Mouse (Mus musculus) myocyte (in vitro differentiated cells): ENCODE measurements around the gene Scpep1. TPM values are rescaled to one million over a fixed set of nuclear protein-coding genes. Genes with fewer than 3 reads are reported as not detected.

Experiments
- H3K27me3 ChIP-seq: one replicate; pipeline ENCODE4 v1.6.1; 2011; ENCODE audit not compliant: control insufficient read depth, insufficient read depth, insufficient read length
- H3K36me3 ChIP-seq: one replicate; pipeline ENCODE4 v1.6.1; 2011; ENCODE audit not compliant: control insufficient read depth, insufficient read depth
- H3K4me2 ChIP-seq: one replicate; pipeline ENCODE4 v1.6.1; 2011; ENCODE audit warnings: low read depth, control low read depth
- H3K4me3 ChIP-seq: one replicate; pipeline ENCODE4 v1.5.1; 2011; ENCODE audit warnings: mild to moderate bottlenecking, control low read depth, moderate library complexity
- H3K79me2 ChIP-seq: one replicate; pipeline ENCODE4 v1.6.1; 2011; ENCODE audit not compliant: control insufficient read depth, insufficient read depth
- H3ac ChIP-seq: one replicate; pipeline ENCODE4 v1.6.1; 2011; ENCODE audit not compliant: control insufficient read depth, insufficient read length
- CEBPB ChIP-seq: IDR thresholded peaks from 2 replicates; pipeline ENCODE4 v1.6.1; 2011; ENCODE audit warnings: mild to moderate bottlenecking, moderate library complexity; ENCODE audit not compliant: poor library complexity, insufficient read depth, severe bottlenecking
- E2F4 ChIP-seq: IDR thresholded peaks from one replicate; pipeline ENCODE4 v1.6.1; 2011; ENCODE audit warnings: mild to moderate bottlenecking, control low read depth, moderate library complexity; ENCODE audit not compliant: insufficient read depth
- MAX ChIP-seq: IDR thresholded peaks from one replicate; pipeline ENCODE4 v1.6.1; 2011; ENCODE audit warnings: low read depth, mild to moderate bottlenecking, control low read depth
- MYOD1 ChIP-seq, 3 experiments: IDR thresholded peaks; one replicate each; pipeline ENCODE4 v1.6.1; 2011; ENCODE audit warnings: control low read depth in 2 of 3, low read depth in 2 of 3, mild to moderate bottlenecking in 2 of 3, moderate library complexity in 1 of 3; ENCODE audit not compliant: insufficient read length in 2 of 3, control insufficient read depth in 1 of 3
- MYOG ChIP-seq, 3 experiments: IDR thresholded peaks; one replicate each; pipeline ENCODE4 v1.6.1; 2011; ENCODE audit warnings: control low read depth in 2 of 3, low read depth in 2 of 3, mild to moderate bottlenecking in 2 of 3; ENCODE audit not compliant: insufficient read length in 2 of 3, control insufficient read depth in 1 of 3, insufficient read depth in 1 of 3
- POLR2A ChIP-seq: IDR thresholded peaks from one replicate; pipeline ENCODE4 v1.6.1; 2011; ENCODE audit warnings: low read depth, mild to moderate bottlenecking, control low read depth, moderate library complexity; ENCODE audit not compliant: insufficient read length
- POLR2AphosphoS2 ChIP-seq: IDR thresholded peaks from one replicate; pipeline ENCODE4 v1.6.1; 2011; ENCODE audit warnings: low read depth, control low read depth; ENCODE audit not compliant: insufficient read length
- REST ChIP-seq: IDR thresholded peaks from one replicate; pipeline ENCODE4 v1.6.1; 2011; ENCODE audit warnings: mild to moderate bottlenecking, control low read depth, moderate library complexity; ENCODE audit not compliant: insufficient read depth, insufficient read length
- SRF ChIP-seq: IDR thresholded peaks from one replicate; pipeline ENCODE4 v1.6.1; 2011; ENCODE audit warnings: low read depth; ENCODE audit not compliant: control insufficient read depth, insufficient read length
- TCF12 ChIP-seq: IDR thresholded peaks from one replicate; pipeline ENCODE4 v1.6.1; 2011; ENCODE audit warnings: mild to moderate bottlenecking, control low read depth; ENCODE audit not compliant: poor library complexity, insufficient read depth, severe bottlenecking
- TCF3 ChIP-seq: IDR thresholded peaks from one replicate; pipeline ENCODE4 v1.6.1; 2011; ENCODE audit warnings: low read depth, control low read depth; ENCODE audit not compliant: insufficient read length
- USF1 ChIP-seq: IDR thresholded peaks from one replicate; pipeline ENCODE4 v1.6.1; 2011; ENCODE audit warnings: low read depth, mild to moderate bottlenecking, control low read depth, moderate library complexity
- polyA plus RNA-seq: library from polyadenylated mRNA; unstranded; fragments of >200 nt; fragmentation: generic; extraction: Trizol; gene quantifications from one replicate; pipeline ENCODE4 v1.2.1, GENCODE M21; 2012; ENCODE audit warnings: missing spikeins

The Scpep1 gene
- polyA plus RNA-seq = 172 TPM

DNA sequence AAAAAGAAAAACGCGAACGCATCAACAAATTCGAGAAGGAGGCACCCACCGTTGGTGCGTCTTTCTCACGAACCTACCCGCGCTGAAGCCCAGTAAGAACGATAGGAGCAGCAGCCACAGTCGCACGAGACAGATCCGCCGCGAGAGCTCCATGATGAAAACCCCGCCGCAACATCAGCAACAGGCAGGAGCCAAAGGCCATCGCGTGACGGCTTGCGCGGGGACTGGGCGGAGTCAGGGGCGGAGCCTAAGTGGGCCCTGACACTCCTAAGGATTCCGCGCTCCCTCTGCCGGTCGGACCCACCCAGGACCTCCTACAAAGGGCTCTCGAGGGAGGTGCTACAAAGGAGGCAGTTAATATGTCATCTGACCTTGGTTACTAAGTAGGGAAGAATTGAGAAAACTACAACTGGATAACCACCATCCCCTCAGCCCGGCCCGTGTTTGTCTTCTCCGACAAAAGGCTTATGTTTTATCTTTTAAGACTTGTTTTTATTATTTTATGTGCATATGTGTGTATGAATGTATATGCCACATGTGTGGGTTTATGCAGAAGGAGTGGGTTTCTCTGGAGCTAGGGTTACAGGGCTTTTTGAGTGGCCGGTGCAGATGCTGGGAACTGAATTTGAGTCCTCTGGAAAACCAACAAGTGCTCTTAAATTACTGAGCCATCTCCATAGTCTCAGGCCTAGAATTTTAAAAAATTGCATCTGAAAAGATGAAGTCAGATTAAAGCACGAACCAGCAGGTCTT lies at the start of gene Scpep1:
Scpep1 (minus strand) TSS at position 249 of the 753 bp plus-strand sequence.
- Histone ChIP-seq H3K79me2 (peaks cover 35% of the 10 kb centered on the region), H3K27me3 (no peaks in the 10 kb centered on the region)
- TF ChIP-seq E2F4 (no peak), USF1 (no peak), TCF12 (no peak), MYOD1 (IDR thresholded peaks at IDR 0.05; ENCODE audit: control insufficient read depth in 1 of 3, insufficient read length in 2 of 3, low read depth in 2 of 3) (no peak), MAX (no peak), MYOG (IDR thresholded peaks at IDR 0.05; ENCODE audit: control insufficient read depth in 1 of 3, insufficient read depth in 1 of 3, insufficient read length in 2 of 3, low read depth in 2 of 3) (peak in 1 of 3 experiments; percentile 21), CEBPB (peak; percentile 57; the same call in 1 of the 2 replicates), SRF (no peak), REST (no peak), TCF3 (no peak), POLR2A (peak; percentile 91), POLR2AphosphoS2 (peak; percentile 93)

DNA sequence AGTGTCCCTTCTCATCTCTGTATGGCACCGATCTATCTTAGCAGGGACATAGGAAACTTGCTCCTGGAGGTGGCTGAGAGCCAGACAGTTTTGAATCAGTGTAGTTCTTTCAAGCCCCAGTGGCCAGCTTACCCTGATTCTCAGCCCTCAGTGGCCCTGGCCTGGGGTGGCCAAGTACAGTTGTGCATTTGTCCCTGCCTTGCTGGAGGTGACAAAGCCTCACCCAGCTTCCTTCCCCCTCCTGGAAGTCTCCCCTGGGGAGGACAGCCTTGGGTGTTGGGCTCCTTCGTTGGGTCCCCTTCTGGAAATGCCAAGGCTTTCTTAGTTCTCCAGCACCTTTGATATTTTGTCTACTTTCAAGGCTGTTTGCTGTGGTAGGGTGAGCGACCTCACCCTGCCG lies 48.5 kb upstream of the Scpep1 start:
- peak overlapping the region; percentile 19 for H3K4me2 ChIP-seq
- H3K36me3 ChIP-seq = no peaks in the 10 kb centered on the region
- peaks cover 5% of the 10 kb centered on the region for H3K79me2 ChIP-seq
- H3ac ChIP-seq = no peak overlapping the region
- no peaks in the 10 kb centered on the region for H3K27me3 ChIP-seq
- H3K4me3 ChIP-seq = no peak overlapping the region
- peak in 1 of 3 experiments; percentile 20 for TF ChIP-seq MYOG (IDR thresholded peaks at IDR 0.05; ENCODE audit: control insufficient read depth in 1 of 3, insufficient read depth in 1 of 3, insufficient read length in 2 of 3, low read depth in 2 of 3)
- TF ChIP-seq SRF = no peak
- TF ChIP-seq MAX = no peak
- TF ChIP-seq E2F4 = no peak
- no peak for TF ChIP-seq REST
- no peak for TF ChIP-seq POLR2AphosphoS2
- no peak for TF ChIP-seq TCF3
- TF ChIP-seq MYOD1 (IDR thresholded peaks at IDR 0.05; ENCODE audit: control insufficient read depth in 1 of 3, insufficient read length in 2 of 3, low read depth in 2 of 3) = no peak
- no peak for TF ChIP-seq USF1

More for the DNA sequence above, at the start of gene Scpep1:
- peak within 1 kb of the TSS; percentile 78 for H3K4me3 ChIP-seq
- no peak within 1 kb of the TSS for H3ac ChIP-seq
- H3K4me2 ChIP-seq = peak within 1 kb of the TSS; percentile 73
- H3K36me3 ChIP-seq = peaks cover 4% of the 10 kb centered on the region

DNA sequence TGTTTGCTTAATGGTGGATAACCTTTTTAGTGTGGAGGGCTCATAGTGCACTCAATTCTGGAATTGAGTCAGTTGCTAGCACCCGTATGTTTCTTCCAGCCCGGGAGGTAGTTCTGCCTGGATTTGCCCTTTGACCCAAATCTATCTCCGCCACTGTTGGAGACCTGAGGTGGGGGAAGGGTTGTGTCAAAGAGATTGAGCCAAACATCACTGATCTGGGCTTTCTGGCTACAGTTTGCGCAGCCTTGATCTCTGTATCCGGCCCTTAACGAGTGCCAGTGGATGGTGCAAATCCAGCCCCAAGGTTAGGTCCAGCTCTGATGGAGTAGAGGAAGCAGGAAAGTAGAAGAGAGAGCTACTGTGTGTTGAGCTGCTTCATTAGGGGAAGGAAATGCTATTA lies 47.8 kb upstream of the Scpep1 start:
- TF ChIP-seq SRF = no peak
- no peak for TF ChIP-seq MAX
- no peak for TF ChIP-seq REST
- TF ChIP-seq MYOD1 (IDR thresholded peaks at IDR 0.05; ENCODE audit: control insufficient read depth in 1 of 3, insufficient read length in 2 of 3, low read depth in 2 of 3) = no peak
- TF ChIP-seq TCF12 = no peak
- TF ChIP-seq POLR2A = no peak
- no peak for TF ChIP-seq E2F4
- TF ChIP-seq MYOG (IDR thresholded peaks at IDR 0.05; ENCODE audit: control insufficient read depth in 1 of 3, insufficient read depth in 1 of 3, insufficient read length in 2 of 3, low read depth in 2 of 3) = no peak
- no peak for TF ChIP-seq USF1
- no peak for TF ChIP-seq POLR2AphosphoS2
- TF ChIP-seq CEBPB = no peak
- TF ChIP-seq TCF3 = no peak
- H3K4me2 ChIP-seq = peak overlapping the region; percentile 3
- H3K27me3 ChIP-seq = no peaks in the 10 kb centered on the region
- H3K79me2 ChIP-seq = peaks cover 5% of the 10 kb centered on the region
- no peak overlapping the region for H3K4me3 ChIP-seq
- no peaks in the 10 kb centered on the region for H3K36me3 ChIP-seq
- no peak overlapping the region for H3ac ChIP-seq

DNA sequence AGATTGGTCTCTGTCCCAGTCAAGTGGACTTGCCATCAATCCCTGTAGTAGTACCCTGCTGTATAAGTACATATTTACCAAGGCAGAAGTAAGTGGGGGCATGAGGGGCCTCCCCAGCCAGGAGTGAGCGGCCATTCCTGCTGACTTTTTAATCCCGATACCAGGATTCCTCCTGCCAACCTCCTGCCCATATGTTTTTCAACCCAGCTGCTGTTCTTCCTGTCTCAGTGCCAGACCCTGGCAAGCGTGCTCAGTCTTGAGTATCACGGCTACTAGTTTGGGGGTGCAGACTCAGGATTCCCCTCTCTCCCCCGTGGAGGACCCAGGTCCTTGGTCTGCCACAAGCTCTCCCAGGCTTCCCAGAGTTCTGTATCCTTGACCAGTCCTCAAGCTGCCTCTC lies 47.4 kb upstream of the Scpep1 start:
- no peak for TF ChIP-seq SRF
- TF ChIP-seq POLR2AphosphoS2 = no peak
- no peak for TF ChIP-seq MAX
- no peak for TF ChIP-seq POLR2A
- TF ChIP-seq MYOD1 (IDR thresholded peaks at IDR 0.05; ENCODE audit: control insufficient read depth in 1 of 3, insufficient read length in 2 of 3, low read depth in 2 of 3) = peak in 1 of 3 experiments; percentile 11
- TF ChIP-seq TCF3 = no peak
- TF ChIP-seq CEBPB = no peak
- TF ChIP-seq MYOG (IDR thresholded peaks at IDR 0.05; ENCODE audit: control insufficient read depth in 1 of 3, insufficient read depth in 1 of 3, insufficient read length in 2 of 3, low read depth in 2 of 3) = peak in 1 of 3 experiments; percentile 42
- no peak for TF ChIP-seq REST
- TF ChIP-seq E2F4 = no peak
- no peak for TF ChIP-seq USF1
- no peak for TF ChIP-seq TCF12
- Histone ChIP-seq H3K4me2 (peak overlapping the region; percentile 3), H3K27me3 (no peaks in the 10 kb centered on the region), H3ac (no peak overlapping the region), H3K36me3 (no peaks in the 10 kb centered on the region), H3K79me2 (peaks cover 5% of the 10 kb centered on the region), H3K4me3 (no peak overlapping the region)
